Mouse (Mus musculus) stomach, embryonic 16.5 days (tissue): ENCODE data around the gene Phf19. TPM values are rescaled to one million over a fixed set of nuclear protein-coding genes. Genes with fewer than 3 reads are reported as not detected.

Experiments used
- ATAC-seq: fragments of 200-750 bp; cut with Nextera tagmentation; 2 replicates; pipeline ENCODE4 v1.8.0; 2017; ENCODE audit warnings: moderate number of reproducible peaks, moderate TSS enrichment; ENCODE audit not compliant: insufficient read depth, low FRiP score
- H3K27ac ChIP-seq: fragments of 300-500 bp; sonication (generic); 2 replicates; pipeline ENCODE4 v1.5.1; 2014; ENCODE audit warnings: low read length
- H3K27me3 ChIP-seq: fragments of 300-500 bp; sonication (generic); 2 replicates; pipeline ENCODE4 v1.6.1; 2014; ENCODE audit warnings: low read length, control low read depth, mixed read lengths; ENCODE audit not compliant: control insufficient read depth, insufficient read depth
- H3K36me3 ChIP-seq: fragments of 300-500 bp; sonication (generic); 2 replicates; pipeline ENCODE4 v1.6.1; 2014; ENCODE audit warnings: low read length; ENCODE audit not compliant: control insufficient read depth, insufficient read depth
- H3K4me1 ChIP-seq: fragments of 300-500 bp; sonication (generic); 2 replicates; pipeline ENCODE4 v1.6.1; 2014; ENCODE audit warnings: low read length, control low read depth, mixed read lengths; ENCODE audit not compliant: control insufficient read depth, insufficient read depth
- H3K4me2 ChIP-seq: fragments of 300-500 bp; sonication (generic); 2 replicates; pipeline ENCODE4 v1.6.1; 2014; ENCODE audit warnings: low read depth, low read length, mixed read lengths
- H3K4me3 ChIP-seq: fragments of 300-500 bp; sonication (generic); replicated peaks from 2 replicates; pipeline ENCODE4 v1.5.1; 2014; ENCODE audit warnings: mild to moderate bottlenecking, low read length
- H3K9ac ChIP-seq: fragments of 300-500 bp; sonication (generic); 2 replicates; pipeline ENCODE4 v1.6.1; 2014; ENCODE audit warnings: low read length
- H3K9me3 ChIP-seq: fragments of 300-500 bp; sonication (generic); replicated peaks from 2 replicates; pipeline ENCODE4 v1.6.1; 2016; ENCODE audit warnings: low read length, control low read depth; ENCODE audit not compliant: control insufficient read depth
- WGBS: fragments of 180-500 bp; shearing (Covaris S2); extraction: QIAGEN DNeasy Blood & Tissue Kit; methylation state at CpG from one replicate; pipeline ENCODE4 v1.1.7; 2014; 5-methylcytosine and 5-hydroxymethylcytosine counted together
- polyA plus RNA-seq: library from polyadenylated mRNA; unstranded; fragments of >200 nt; fragmentation: Nextera tagmentation; extraction: Ambion mirVana; gene quantifications from 2 replicates; pipeline ENCODE4 v1.2.1, GENCODE M21; 2015

Phf19 gene
- polyA plus RNA-seq, 1 experiment from 2014 or later: 7.6 TPM

DNA sequence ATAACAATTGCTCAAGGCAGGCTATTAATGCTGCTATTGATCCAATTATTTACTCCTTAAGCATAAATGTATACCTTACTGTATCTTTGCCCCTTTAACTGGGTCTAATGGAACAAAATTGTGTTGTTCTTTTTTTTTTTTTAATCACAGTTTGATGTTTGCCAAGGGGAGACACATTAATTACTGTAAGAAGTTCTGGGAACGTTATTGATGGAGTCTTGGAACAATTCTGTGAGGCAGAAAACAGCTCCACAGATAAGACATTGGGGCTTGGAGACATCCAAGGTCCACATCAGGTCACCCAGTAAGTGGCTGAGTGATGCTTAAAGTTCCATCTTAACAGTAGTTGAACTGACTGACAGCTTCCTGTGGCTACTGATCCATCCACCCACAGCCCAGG, 43.6 kb upstream of the Phf19 start:
- no peak overlapping the region for H3K9ac ChIP-seq
- no peak overlapping the region for H3K27ac ChIP-seq
- H3K4me1 ChIP-seq: peaks cover 10% of the 10 kb centered on the region
- no peak overlapping the region for H3K4me2 ChIP-seq
- H3K27me3 ChIP-seq: no peaks in the 10 kb centered on the region
- H3K9me3 ChIP-seq: no peaks in the 10 kb centered on the region
- no peak overlapping the region for H3K4me3 ChIP-seq
- no peak for ATAC-seq
- WGBS: 51% methylated on average over 1 of the region's 1 CpGs
- no peaks in the 10 kb centered on the region for H3K36me3 ChIP-seq

DNA sequence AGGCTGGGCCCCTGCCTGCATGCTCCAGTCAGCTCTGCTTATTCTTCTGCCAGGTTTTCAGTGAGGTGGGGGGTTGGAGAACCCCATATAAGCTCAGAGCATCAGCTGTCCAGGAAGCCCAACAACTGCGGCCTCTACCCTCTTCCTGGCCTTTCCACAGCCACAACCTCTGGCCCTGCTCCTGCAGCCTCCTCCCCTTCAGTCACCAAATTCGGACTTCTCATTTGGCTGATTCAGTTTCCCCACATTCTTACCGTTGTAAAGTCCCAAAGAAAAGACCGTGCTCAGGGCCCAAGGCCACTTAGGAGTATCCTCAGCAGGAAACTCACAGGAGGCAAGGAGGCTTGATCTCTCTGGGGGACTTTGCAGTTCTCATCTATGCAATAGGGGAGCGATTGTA, 43.1 kb upstream of the Phf19 start:
- no peaks in the 10 kb centered on the region for H3K9me3 ChIP-seq
- no peak overlapping the region for H3K4me2 ChIP-seq
- no peak overlapping the region for H3K27ac ChIP-seq
- WGBS: 65% methylated on average over 5 of the region's 5 CpGs
- ATAC-seq: no peak
- no peaks in the 10 kb centered on the region for H3K27me3 ChIP-seq
- H3K9ac ChIP-seq: no peak overlapping the region
- no peak overlapping the region for H3K4me3 ChIP-seq
- H3K4me1 ChIP-seq: peaks cover 12% of the 10 kb centered on the region
- H3K36me3 ChIP-seq: no peaks in the 10 kb centered on the region

DNA sequence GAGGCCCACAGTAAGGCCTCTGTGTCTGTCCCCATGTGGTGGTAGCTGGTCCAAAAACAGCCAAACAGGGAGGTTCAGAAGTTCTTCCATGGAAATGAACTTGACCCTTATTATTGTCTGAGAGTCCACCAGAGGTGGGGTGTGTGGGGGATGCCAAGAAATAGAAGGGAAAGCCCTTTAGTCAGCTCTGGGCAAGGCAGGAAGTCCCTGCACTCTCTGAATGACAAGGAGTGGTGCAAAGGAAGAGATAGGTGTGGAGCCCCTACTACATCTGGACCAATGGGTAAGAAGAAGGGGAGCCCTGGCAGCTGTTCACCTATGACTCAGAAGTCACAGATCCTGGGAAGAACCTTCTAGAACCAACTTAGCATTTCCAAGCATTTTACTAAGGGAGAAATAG, 40.5 kb upstream of the Phf19 start:
- H3K9me3 ChIP-seq: no peaks in the 10 kb centered on the region

DNA sequence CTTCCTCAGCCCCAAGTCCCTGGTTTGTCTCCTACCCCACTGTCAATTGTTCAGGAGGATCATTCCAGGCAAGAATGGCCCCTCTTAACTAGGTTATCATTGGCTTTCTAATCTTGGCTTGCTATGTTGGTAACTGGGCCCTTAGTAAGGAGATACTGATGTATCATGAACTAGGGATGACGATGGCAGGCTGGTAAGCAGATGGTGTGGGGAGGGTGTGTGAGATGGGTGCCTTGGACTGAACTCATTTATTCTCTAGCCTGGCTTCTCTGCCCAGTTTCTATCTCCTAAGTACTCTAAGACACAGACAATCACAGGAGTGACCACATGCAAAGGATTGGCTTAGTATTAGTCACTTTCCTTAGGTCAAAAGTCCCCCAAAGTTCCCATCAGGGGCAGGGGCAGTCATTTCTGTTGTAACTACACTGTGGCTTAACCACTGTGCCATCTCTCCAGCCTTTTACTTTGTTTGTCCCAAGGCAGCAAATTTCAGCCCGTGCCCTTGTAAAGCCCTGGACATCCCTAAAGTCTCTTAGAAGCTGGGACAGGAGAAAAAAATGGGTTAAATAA, 39.8 kb upstream of the Phf19 start:
- no peaks in the 10 kb centered on the region for H3K36me3 ChIP-seq
- H3K4me1 ChIP-seq: peaks cover 12% of the 10 kb centered on the region
- H3K4me3 ChIP-seq: no peak overlapping the region
- H3K9me3 ChIP-seq: no peaks in the 10 kb centered on the region
- H3K4me2 ChIP-seq: no peak overlapping the region
- H3K27me3 ChIP-seq: no peaks in the 10 kb centered on the region
- no peak for ATAC-seq
- H3K9ac ChIP-seq: no peak overlapping the region
- 69% methylated on average over 2 of the region's 2 CpGs for WGBS
- H3K27ac ChIP-seq: no peak overlapping the region

More for the DNA sequence above, 40.5 kb upstream of the Phf19 start:
- no peak overlapping the region for H3K9ac ChIP-seq
- no peaks in the 10 kb centered on the region for H3K36me3 ChIP-seq
- no peaks in the 10 kb centered on the region for H3K27me3 ChIP-seq
- H3K4me3 ChIP-seq: no peak overlapping the region
- peaks cover 12% of the 10 kb centered on the region for H3K4me1 ChIP-seq
- no peak overlapping the region for H3K27ac ChIP-seq
- no peak overlapping the region for H3K4me2 ChIP-seq
- no peak for ATAC-seq

DNA sequence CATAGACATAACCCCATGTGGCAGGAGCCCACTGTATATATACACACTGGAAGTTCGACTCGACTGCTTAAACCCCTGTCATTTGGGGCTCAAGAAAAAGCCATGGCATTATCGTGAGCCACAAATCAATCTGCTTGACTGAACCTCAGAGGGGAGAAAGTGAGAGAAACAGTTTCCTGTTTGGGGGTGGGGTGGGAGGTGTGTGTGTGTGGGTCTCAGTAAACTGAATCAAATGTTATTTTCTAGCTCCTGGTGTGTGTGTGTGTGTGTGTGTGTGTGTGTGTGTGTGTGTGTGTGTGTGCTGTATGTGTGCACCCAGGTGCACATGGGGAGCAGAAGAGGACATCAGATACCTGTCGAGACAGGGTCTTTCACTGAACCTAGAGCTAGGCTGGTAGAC, 39.2 kb upstream of the Phf19 start:
- no peak for ATAC-seq
- WGBS: 63% methylated on average over 4 of the region's 4 CpGs
- H3K4me2 ChIP-seq: no peak overlapping the region

DNA sequence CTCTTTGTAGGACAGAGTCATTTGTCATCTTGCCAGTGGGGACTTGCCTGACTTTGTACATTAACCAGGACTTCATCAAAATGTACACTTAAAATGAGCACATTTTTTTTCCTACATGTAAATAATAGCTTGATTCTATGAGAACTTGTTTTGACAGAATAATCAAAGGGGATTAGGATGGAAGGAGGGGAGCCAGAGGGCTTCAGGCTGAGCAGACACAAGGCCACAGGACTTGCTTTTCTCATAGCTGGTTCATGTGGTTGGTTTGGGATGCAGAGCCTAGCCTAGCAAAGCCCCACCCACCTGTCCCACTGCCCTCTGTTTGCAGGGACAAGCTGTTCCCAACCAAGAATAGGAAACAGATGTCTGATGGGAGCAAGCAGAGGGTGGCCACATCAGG, 37.6 kb upstream of the Phf19 start:
- peak; percentile 78 for ATAC-seq
- no peak overlapping the region for H3K9ac ChIP-seq
- peaks cover 12% of the 10 kb centered on the region for H3K4me1 ChIP-seq
- H3K27me3 ChIP-seq: no peaks in the 10 kb centered on the region
- H3K4me3 ChIP-seq: no peak overlapping the region
- H3K9me3 ChIP-seq: no peaks in the 10 kb centered on the region
- no peak overlapping the region for H3K4me2 ChIP-seq
- no peaks in the 10 kb centered on the region for H3K36me3 ChIP-seq
- H3K27ac ChIP-seq: no peak overlapping the region

More for the DNA sequence above, 39.2 kb upstream of the Phf19 start:
- H3K27me3 ChIP-seq: no peaks in the 10 kb centered on the region
- H3K9me3 ChIP-seq: no peaks in the 10 kb centered on the region
- no peak overlapping the region for H3K27ac ChIP-seq
- H3K9ac ChIP-seq: no peak overlapping the region
- H3K4me3 ChIP-seq: no peak overlapping the region
- no peaks in the 10 kb centered on the region for H3K36me3 ChIP-seq
- H3K4me1 ChIP-seq: peaks cover 12% of the 10 kb centered on the region

- Histone ChIP-seq H3K4me2 (no peak overlapping the region), H3K9ac (no peak overlapping the region), H3K36me3 (no peaks in the 10 kb centered on the region), H3K9me3 (no peaks in the 10 kb centered on the region), H3K27me3 (no peaks in the 10 kb centered on the region), H3K4me1 (peaks cover 12% of the 10 kb centered on the region), H3K4me3 (no peak overlapping the region), H3K27ac (no peak overlapping the region)
- 24% methylated on average over 2 of the region's 2 CpGs for WGBS
- no peak for ATAC-seq
Observed at GRCm38 (mm10) chr2:34948622-34949021, 34.8 kb upstream of the Phf19 start.

DNA sequence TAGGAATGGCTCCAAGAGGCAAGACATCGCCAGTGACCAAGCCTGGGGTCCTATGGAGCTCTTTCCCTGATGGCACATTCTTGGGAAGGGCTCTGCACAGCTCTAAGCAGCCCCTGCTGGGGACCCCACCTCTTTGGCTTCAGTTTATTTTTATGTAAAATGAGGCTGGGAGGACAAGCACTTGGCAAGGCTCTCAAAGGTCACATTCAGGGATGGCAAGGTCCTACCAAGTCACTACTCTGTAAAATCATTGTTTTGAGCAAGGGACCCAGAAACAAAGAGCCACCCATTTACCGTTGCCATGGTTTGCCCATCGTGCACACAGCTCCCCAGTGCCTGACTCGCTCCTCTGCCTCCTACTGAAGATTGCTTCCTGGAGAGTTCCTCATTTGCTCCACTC, 32.2 kb upstream of the Phf19 start:
- ATAC-seq: no peak
- Histone ChIP-seq H3K9me3 (no peaks in the 10 kb centered on the region), H3K36me3 (no peaks in the 10 kb centered on the region), H3K27ac (no peak overlapping the region), H3K4me1 (peaks cover 2% of the 10 kb centered on the region; the same call in 1 of the 2 replicates), H3K27me3 (no peaks in the 10 kb centered on the region), H3K9ac (no peak overlapping the region), H3K4me2 (no peak overlapping the region), H3K4me3 (no peak overlapping the region)
- 66% methylated on average over 4 of the region's 4 CpGs for WGBS

DNA sequence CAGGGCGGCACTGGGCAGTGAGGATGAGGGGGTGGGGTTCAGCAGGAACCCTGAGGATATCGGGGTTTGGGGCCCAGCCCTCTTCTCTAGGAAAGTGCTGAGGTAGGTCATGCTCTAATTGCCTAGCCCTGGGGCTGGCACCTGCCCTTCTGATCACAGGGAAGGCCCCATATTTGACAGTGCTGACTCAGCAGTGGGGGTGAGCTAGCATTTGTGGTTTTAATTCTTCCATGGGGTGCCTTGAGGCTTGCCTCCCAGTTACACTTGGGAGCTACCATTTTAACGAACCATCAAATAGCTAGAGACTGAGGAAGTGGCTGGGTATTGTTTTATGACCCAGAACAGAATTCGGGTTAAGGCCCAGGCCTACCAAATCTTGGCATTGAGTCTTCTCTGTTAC, 31.8 kb upstream of the Phf19 start:
- Histone ChIP-seq H3K4me2 (no peak overlapping the region), H3K9ac (no peak overlapping the region), H3K36me3 (no peaks in the 10 kb centered on the region), H3K4me1 (no peaks in the 10 kb centered on the region), H3K27me3 (no peaks in the 10 kb centered on the region), H3K9me3 (no peaks in the 10 kb centered on the region), H3K27ac (no peak overlapping the region), H3K4me3 (no peak overlapping the region)
- 83% methylated on average over 4 of the region's 4 CpGs for WGBS
- no peak for ATAC-seq

DNA sequence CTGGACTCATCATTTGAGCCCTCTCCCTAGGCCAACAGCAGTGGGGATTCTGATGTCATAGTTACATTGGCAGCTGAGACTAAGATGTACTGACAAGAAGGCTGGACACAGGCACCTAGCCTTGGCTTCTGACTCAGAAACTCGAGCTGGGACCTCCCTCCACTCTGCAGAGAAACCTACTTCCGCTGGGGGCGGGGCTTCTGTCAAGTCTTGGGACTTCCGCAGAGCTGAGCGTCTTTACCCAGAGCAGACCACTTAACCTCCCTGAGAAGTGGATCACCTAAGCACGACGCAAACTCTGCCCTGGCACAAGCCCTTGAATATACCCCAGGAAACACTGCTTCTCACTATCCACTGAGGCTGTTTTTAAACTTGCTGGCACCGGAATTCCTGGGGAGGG, 30.9 kb upstream of the Phf19 start:
- Histone ChIP-seq H3K27ac (no peak overlapping the region), H3K4me2 (no peak overlapping the region), H3K27me3 (no peaks in the 10 kb centered on the region), H3K9ac (no peak overlapping the region), H3K36me3 (no peaks in the 10 kb centered on the region), H3K4me1 (no peaks in the 10 kb centered on the region), H3K4me3 (no peak overlapping the region), H3K9me3 (no peaks in the 10 kb centered on the region)
- ATAC-seq: no peak
- WGBS: 13% methylated on average over 8 of the region's 8 CpGs
